Mouse (Mus musculus) spleen, adult 2 months (tissue): ENCODE measurements around the gene Prdm10. TPM values are rescaled to one million over a fixed set of nuclear protein-coding genes. Genes with fewer than 3 reads are reported as not detected.

ENCODE experiments used
- DNase-seq, 2 experiments: peaks; one replicate each; pipeline versions ENCODE4 v3.0.0 to v3.0.0-alpha.2; 2012 to 2021; ENCODE audit warnings: low spot score in 2 of 2, low read depth in 1 of 2
- H3K27ac ChIP-seq: fragments of 200-500 bp; 2 replicates; pipeline ENCODE4 v1.5.1; 2012; ENCODE audit warnings: low read length, inconsistent platforms; ENCODE audit not compliant: insufficient read depth
- H3K27me3 ChIP-seq: fragments of 200-500 bp; 2 replicates; pipeline ENCODE4 v1.6.1; 2012; ENCODE audit warnings: mild to moderate bottlenecking, moderate library complexity, low read length, inconsistent platforms; ENCODE audit not compliant: control insufficient read depth, insufficient read depth
- H3K36me3 ChIP-seq: fragments of 200-500 bp; 2 replicates; pipeline ENCODE4 v1.6.1; 2012; ENCODE audit warnings: mild to moderate bottlenecking, low read length, inconsistent platforms; ENCODE audit not compliant: control insufficient read depth, insufficient read depth
- H3K4me1 ChIP-seq: fragments of 200-500 bp; 2 replicates; pipeline ENCODE4 v1.6.1; 2011; ENCODE audit warnings: inconsistent platforms; ENCODE audit not compliant: control insufficient read depth, insufficient read depth, insufficient read length
- H3K4me3 ChIP-seq: fragments of 200-500 bp; 2 replicates; pipeline ENCODE4 v1.5.1; 2011; ENCODE audit warnings: mild to moderate bottlenecking, inconsistent platforms; ENCODE audit not compliant: insufficient read depth, insufficient read length; ENCODE audit errors: extremely low read depth
- CTCF ChIP-seq: fragments of 200-500 bp; IDR thresholded peaks from 2 replicates; pipeline ENCODE4 v1.5.1; 2011; ENCODE audit warnings: mild to moderate bottlenecking, inconsistent platforms; ENCODE audit not compliant: insufficient read depth, insufficient read length, insufficient replicate concordance; ENCODE audit errors: extremely low read depth
- POLR2A ChIP-seq: fragments of 200-500 bp; IDR thresholded peaks from 2 replicates; pipeline ENCODE4 v1.6.1; 2011; ENCODE audit warnings: low read depth, low read length, inconsistent platforms
- WGBS: fragments of 180-500 bp; shearing (Covaris S2); methylation state at CpG from one replicate; pipeline ENCODE4 v1.1.7; 2018; 5-methylcytosine and 5-hydroxymethylcytosine counted together
- polyA plus RNA-seq: library from polyadenylated mRNA; depleted of rRNA; stranded (reverse); fragments of >200 nt; gene quantifications from 2 replicates; pipeline ENCODE4 v1.2.3, GENCODE M21; 2012; rRNA removed

Gene Prdm10
- 5.9 and 8.2 TPM in 2 replicates for polyA plus RNA-seq

- TF ChIP-seq CTCF = no peak
- TF ChIP-seq POLR2A = no peak; the same call in 1 of the 2 replicates
- H3K27me3 ChIP-seq = no peaks in the 10 kb centered on the region
- peak within 1 kb of the TSS; percentile 100 for H3K27ac ChIP-seq
- peaks cover 7% of the 10 kb centered on the region; the same call in 1 of the 2 replicates for H3K4me1 ChIP-seq
- no peaks in the 10 kb centered on the region for H3K36me3 ChIP-seq
- DNase-seq = peak; percentile 90 to 91
- WGBS = under 1% methylated on average over 45 of the region's 45 CpGs
- peak within 1 kb of the TSS; percentile 89 for H3K4me3 ChIP-seq
These were observed at the start of gene Prdm10 for GRCm38 (mm10) chr9:31280366-31281010. Gene Prdm10 (plus strand): TSS chr9:31280538.

- H3K36me3 ChIP-seq = no peaks in the 10 kb centered on the region
- TF ChIP-seq POLR2A = no peak
- TF ChIP-seq CTCF = no peak
- 56% methylated on average over 4 of the region's 4 CpGs for WGBS
- no peaks in the 10 kb centered on the region for H3K4me1 ChIP-seq
- H3K27ac ChIP-seq = no peak overlapping the region
- H3K27me3 ChIP-seq = no peaks in the 10 kb centered on the region
- no peak overlapping the region for H3K4me3 ChIP-seq
- DNase-seq = no peak
These were observed 45.3 kb upstream of the Prdm10 start for GRCm38 (mm10) chr9:31235030-31235429.

GRCm38 (mm10) chr9:31235489-31235888 lies 44.8 kb upstream of the Prdm10 start:
- H3K4me3 ChIP-seq = no peak overlapping the region

GRCm38 (mm10) chr9:31236079-31236478 lies 44.3 kb upstream of the Prdm10 start:
- H3K27me3 ChIP-seq = no peaks in the 10 kb centered on the region
- H3K4me3 ChIP-seq = no peak overlapping the region
- WGBS = 90% methylated on average over 5 of the region's 5 CpGs
- H3K4me1 ChIP-seq = no peaks in the 10 kb centered on the region
- H3K27ac ChIP-seq = no peak overlapping the region
- no peak for DNase-seq
- TF ChIP-seq CTCF (no peak), POLR2A (no peak)
- H3K36me3 ChIP-seq = no peaks in the 10 kb centered on the region

More at GRCm38 (mm10) chr9:31235489-31235888, 44.8 kb upstream of the Prdm10 start:
- no peaks in the 10 kb centered on the region for H3K27me3 ChIP-seq
- no peaks in the 10 kb centered on the region for H3K4me1 ChIP-seq
- H3K27ac ChIP-seq = no peak overlapping the region
- WGBS = 88% methylated on average over 9 of the region's 9 CpGs
- DNase-seq = no peak
- H3K36me3 ChIP-seq = no peaks in the 10 kb centered on the region
- no peak for TF ChIP-seq CTCF
- no peak for TF ChIP-seq POLR2A

- no peak for TF ChIP-seq POLR2A
- TF ChIP-seq CTCF = no peak
- Histone ChIP-seq H3K36me3 (no peaks in the 10 kb centered on the region), H3K27me3 (no peaks in the 10 kb centered on the region), H3K4me3 (no peak overlapping the region), H3K4me1 (peaks cover 3% of the 10 kb centered on the region; the same call in 1 of the 2 replicates), H3K27ac (no peak overlapping the region)
- no peak for DNase-seq
- WGBS = 89% methylated on average over 2 of the region's 2 CpGs
These were observed 41.8 kb upstream of the Prdm10 start for GRCm38 (mm10) chr9:31238526-31238925.

- WGBS = 97% methylated on average over 2 of the region's 2 CpGs
- Histone ChIP-seq H3K4me1 (peaks cover 3% of the 10 kb centered on the region; the same call in 1 of the 2 replicates), H3K4me3 (no peak overlapping the region)
These were observed 40.8 kb upstream of the Prdm10 start for GRCm38 (mm10) chr9:31239551-31239950.

More at GRCm38 (mm10) chr9:31239551-31239950, 40.8 kb upstream of the Prdm10 start:
- H3K27ac ChIP-seq = no peak overlapping the region
- TF ChIP-seq CTCF (no peak), POLR2A (no peak)
- no peaks in the 10 kb centered on the region for H3K36me3 ChIP-seq
- H3K27me3 ChIP-seq = no peaks in the 10 kb centered on the region
- no peak for DNase-seq
